Mouse (Mus musculus): ENCODE data around the gene Tyro3. TPM values are rescaled to one million over a fixed set of nuclear protein-coding genes. Genes with fewer than 3 reads are reported as not detected.

The Tyro3 gene
- polyA plus RNA-seq (2014; fragmentation: Illumina TruSeq; extraction: RNeasy Lipid Tissue Mini Kit (QIAGEN cat#74804); ENCODE audit: low read depth, low replicate concordance): 0.47 TPM

GRCm38 (mm10) chr2:119797279-119797783 is at the start of gene Tyro3:
Gene Tyro3 (plus strand): TSS chr2:119797733.

DNA sequence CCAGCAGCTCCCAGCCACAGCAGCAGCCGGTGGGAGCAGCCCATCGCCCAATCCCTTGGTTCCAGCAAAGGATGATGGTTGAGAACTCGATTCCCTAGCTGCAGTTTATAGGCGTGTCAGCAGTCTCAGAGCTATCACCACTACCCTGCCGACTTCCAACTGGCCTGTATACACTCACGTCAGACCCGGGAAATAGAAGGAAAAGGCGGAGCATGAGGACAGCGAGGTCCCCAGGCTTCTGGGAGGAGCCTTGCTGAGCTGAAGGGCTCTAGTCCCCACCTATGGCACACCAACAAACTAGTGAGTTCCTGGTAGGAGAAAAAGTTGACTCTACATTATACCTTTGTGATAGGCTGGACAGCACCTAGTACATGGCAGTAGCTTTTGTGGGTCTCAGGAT is 37.3 kb upstream of the Tyro3 start, which contains the start of gene Ltk:
TSS of gene Ltk (minus strand) at position 181 of the 400 bp plus-strand sequence.

DNA sequence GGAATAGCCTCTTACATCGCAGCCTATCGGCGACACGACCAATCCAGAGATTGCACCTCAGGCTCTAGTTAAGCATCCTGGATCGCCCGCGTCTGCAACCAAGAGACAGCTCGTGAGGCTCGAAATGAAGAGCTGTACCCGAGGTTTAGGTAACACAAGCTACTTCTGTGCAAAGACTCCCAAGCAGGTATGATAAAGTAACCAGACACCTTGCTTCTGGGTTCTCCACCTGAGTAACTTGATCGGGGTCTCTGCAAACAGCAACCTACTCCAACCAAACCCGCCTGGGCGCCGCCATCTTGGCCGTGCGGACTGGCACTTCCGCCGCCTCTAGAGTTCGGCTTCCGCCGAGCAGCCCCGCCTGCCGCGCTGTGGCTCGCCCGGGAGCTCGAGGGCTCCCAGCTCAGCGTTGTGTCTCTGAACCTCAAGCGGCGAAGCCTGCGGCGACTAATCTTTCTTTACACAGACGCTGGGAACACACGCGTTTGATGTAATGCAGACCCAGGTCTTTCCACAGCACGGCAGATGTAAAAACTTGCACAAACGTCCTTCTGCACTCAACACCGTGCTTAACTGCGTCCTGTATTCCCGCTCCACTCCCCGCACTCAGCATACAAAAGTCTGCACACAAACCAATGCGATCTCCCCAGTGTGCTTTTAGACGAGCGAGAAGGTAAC is 10.2 kb upstream of the Tyro3 start, which contains the start of gene Rpap1:
TSS of gene Rpap1 (minus strand) at position 332 of the 678 bp plus-strand sequence.

Other genes with a start within 250 kb of the Tyro3 start
- 11.4 TPM for gene Nusap1, start 179.4 kb upstream of the Tyro3 start, polyA plus RNA-seq (2014; fragmentation: Illumina TruSeq; extraction: RNeasy Lipid Tissue Mini Kit (QIAGEN cat#74804); ENCODE audit: low read depth, low replicate concordance)
- 7.0 TPM for gene Oip5, start 179.3 kb upstream of the Tyro3 start, polyA plus RNA-seq (2014; fragmentation: Illumina TruSeq; extraction: RNeasy Lipid Tissue Mini Kit (QIAGEN cat#74804); ENCODE audit: low read depth, low replicate concordance)
- gene Ndufaf1, start 134.9 kb upstream of the Tyro3 start, polyA plus RNA-seq (2014; fragmentation: Illumina TruSeq; extraction: RNeasy Lipid Tissue Mini Kit (QIAGEN cat#74804); ENCODE audit: low read depth, low replicate concordance): 117 TPM
- gene Rtf1, start 122.7 kb upstream of the Tyro3 start, polyA plus RNA-seq (2014; fragmentation: Illumina TruSeq; extraction: RNeasy Lipid Tissue Mini Kit (QIAGEN cat#74804); ENCODE audit: low read depth, low replicate concordance): 32.4 TPM
- gene Itpka, start 55.4 kb upstream of the Tyro3 start, polyA plus RNA-seq (2014; fragmentation: Illumina TruSeq; extraction: RNeasy Lipid Tissue Mini Kit (QIAGEN cat#74804); ENCODE audit: low read depth, low replicate concordance): not detected
- gene Ltk, start 37.3 kb upstream of the Tyro3 start, polyA plus RNA-seq (2014; fragmentation: Illumina TruSeq; extraction: RNeasy Lipid Tissue Mini Kit (QIAGEN cat#74804); ENCODE audit: low read depth, low replicate concordance): not detected
- gene Rpap1, start 10.2 kb upstream of the Tyro3 start, polyA plus RNA-seq (2014; fragmentation: Illumina TruSeq; extraction: RNeasy Lipid Tissue Mini Kit (QIAGEN cat#74804); ENCODE audit: low read depth, low replicate concordance): 1.2 TPM
- gene Mga, start 99.5 kb downstream of the Tyro3 start, polyA plus RNA-seq (2014; fragmentation: Illumina TruSeq; extraction: RNeasy Lipid Tissue Mini Kit (QIAGEN cat#74804); ENCODE audit: low read depth, low replicate concordance): 53.1 TPM
- gene Mapkbp1, start 175.0 kb downstream of the Tyro3 start, polyA plus RNA-seq (2014; fragmentation: Illumina TruSeq; extraction: RNeasy Lipid Tissue Mini Kit (QIAGEN cat#74804); ENCODE audit: low read depth, low replicate concordance): 1.6 TPM
- gene Jmjd7, start 229.8 kb downstream of the Tyro3 start, polyA plus RNA-seq (2014; fragmentation: Illumina TruSeq; extraction: RNeasy Lipid Tissue Mini Kit (QIAGEN cat#74804); ENCODE audit: low read depth, low replicate concordance): not detected
- gene Gm28042, start 229.8 kb downstream of the Tyro3 start, polyA plus RNA-seq (2014; fragmentation: Illumina TruSeq; extraction: RNeasy Lipid Tissue Mini Kit (QIAGEN cat#74804); ENCODE audit: low read depth, low replicate concordance): not detected
- 0.52 TPM for gene Pla2g4b, start 235.7 kb downstream of the Tyro3 start, polyA plus RNA-seq (2014; fragmentation: Illumina TruSeq; extraction: RNeasy Lipid Tissue Mini Kit (QIAGEN cat#74804); ENCODE audit: low read depth, low replicate concordance)